Mouse (Mus musculus): ENCODE measurements around the gene Fam89a. TPM values are rescaled to one million over a fixed set of nuclear protein-coding genes. Genes with fewer than 3 reads are reported as not detected.

Fam89a gene
- total RNA-seq, 4 experiments from 2014 or later: 0.56 to 1.2 (median 0.73) TPM

DNA sequence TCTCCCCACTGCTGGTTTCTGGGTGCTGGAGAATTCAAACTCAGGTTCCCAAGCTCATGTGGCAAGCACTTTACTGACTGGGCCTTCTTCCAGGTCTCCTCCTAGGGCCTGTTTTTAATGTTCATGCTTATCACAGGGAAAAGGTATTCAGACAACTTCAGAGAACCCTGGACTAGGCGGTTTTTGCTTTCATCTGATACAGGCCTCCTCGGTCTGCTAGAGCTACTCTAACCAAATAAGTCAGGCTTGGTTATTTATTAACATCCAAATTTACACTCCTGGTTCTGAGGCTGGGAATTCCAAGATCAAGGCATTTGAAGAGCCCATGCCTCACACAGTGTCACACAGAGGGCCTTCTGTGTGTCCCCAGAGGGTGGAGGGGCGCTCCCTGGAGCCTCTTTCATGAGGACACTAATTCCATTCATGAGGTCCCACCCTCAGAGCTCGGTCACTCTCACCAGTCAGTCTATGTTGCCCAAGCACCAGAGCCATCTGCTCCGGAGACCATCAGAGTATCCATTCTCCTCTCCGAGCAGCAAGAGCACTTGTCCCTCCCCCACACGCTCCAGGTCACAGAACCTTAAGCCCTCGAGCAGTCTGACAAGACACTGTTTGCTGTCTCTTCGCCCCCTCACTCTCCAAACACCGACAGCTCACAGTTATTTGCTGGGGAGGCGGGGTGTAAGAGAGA is 2.6 kb upstream of the Fam89a start:
- peak; percentile 20 to 23 for DNase-seq (ENCODE audit: low spot score in 2 of 2)

DNA sequence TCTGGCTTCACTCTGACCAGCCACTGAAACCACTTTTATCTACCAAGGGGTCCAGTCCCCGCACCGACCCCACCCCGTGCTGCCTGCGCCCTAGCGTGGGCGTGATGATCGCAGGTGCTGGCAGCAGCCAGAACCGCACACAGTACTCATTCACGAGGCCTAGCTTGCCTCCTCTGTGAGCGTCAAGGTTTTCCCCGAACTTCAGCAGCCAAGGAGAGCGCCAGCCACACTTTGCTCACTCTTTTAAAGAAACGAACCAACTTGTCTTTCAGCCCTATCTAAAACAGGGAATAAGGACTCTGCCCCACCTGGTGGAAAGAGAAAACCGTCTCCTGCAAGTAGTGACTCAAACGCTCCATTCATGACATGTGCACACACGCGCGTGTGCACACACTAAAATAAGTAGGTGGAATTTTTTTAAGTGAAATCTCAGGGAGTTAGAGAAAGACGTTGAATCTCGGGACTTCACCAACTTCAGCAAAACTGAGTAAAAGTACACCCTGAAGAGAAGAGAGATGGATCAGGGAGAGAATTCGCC is 762 bp upstream of the Fam89a start:
- no peak for DNase-seq (ENCODE audit: low spot score in 2 of 2)

DNA sequence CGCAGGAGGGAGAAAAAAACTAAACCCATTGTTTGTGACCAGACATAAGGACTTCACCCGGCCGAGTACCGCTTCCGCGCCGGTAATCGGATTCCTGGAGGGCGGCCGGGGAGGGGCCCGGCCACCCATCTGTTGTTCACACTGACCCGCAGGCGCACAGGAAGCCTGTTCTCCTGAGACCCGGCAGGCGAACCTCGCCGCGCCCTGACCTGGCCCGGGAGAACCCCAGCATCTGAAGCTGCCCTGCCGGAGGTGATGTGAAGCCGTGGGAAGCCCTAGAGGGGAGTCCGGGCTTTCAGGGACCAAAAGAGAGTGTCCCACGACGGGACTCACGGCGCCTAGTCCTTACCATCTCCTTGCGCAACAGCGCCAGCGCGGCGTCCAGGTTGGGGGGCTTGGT is 441 bp downstream of the Fam89a start:
- no peak for DNase-seq (ENCODE audit: low spot score in 2 of 2)

- DNase-seq (ENCODE audit: low spot score in 2 of 2): no peak
Measured at GRCm38 (mm10) chr8:124746661-124747060, 5.0 kb downstream of the Fam89a start.

GRCm38 (mm10) chr8:124739268-124739667 is 12.4 kb downstream of the Fam89a start:
- DNase-seq (ENCODE audit: low spot score in 2 of 2): no peak

GRCm38 (mm10) chr8:124735371-124735911 is 16.2 kb downstream of the Fam89a start:
- DNase-seq (ENCODE audit: low spot score in 2 of 2): no peak

DNA sequence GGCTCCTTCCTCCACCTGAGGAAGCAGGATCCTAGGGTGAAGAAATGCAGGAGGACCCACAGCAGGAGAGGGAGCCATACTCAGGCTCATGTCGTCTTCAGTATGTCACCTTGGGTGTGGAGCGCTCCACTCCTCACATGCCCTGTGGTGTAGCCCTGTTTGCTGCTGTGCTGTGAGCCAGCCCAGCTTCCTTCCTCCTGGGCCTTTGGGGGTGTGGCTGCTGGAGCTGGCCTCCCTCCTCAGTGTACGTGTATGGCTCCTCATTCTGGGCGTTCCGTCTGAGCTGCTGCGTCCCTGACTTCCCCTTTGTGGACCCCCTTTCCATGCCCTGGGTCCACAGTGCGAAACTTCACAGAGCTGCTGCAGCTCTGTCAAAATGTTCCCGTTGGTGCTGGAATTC is 18.8 kb downstream of the Fam89a start:
- DNase-seq (ENCODE audit: low spot score in 2 of 2): no peak

GRCm38 (mm10) chr8:124724301-124724700 is 27.3 kb downstream of the Fam89a start:
- DNase-seq (ENCODE audit: low spot score in 2 of 2): no peak

- peak; percentile 93 to 95 for DNase-seq (ENCODE audit: low spot score in 2 of 2)
Measured at GRCm38 (mm10) chr8:124721862-124722515, 29.6 kb downstream of the Fam89a start, which contains the start of the genes Ttc13 and Arv1. Gene Ttc13 (minus strand): TSS chr8:124721983. Gene Arv1 (plus strand): TSS chr8:124722139.

DNA sequence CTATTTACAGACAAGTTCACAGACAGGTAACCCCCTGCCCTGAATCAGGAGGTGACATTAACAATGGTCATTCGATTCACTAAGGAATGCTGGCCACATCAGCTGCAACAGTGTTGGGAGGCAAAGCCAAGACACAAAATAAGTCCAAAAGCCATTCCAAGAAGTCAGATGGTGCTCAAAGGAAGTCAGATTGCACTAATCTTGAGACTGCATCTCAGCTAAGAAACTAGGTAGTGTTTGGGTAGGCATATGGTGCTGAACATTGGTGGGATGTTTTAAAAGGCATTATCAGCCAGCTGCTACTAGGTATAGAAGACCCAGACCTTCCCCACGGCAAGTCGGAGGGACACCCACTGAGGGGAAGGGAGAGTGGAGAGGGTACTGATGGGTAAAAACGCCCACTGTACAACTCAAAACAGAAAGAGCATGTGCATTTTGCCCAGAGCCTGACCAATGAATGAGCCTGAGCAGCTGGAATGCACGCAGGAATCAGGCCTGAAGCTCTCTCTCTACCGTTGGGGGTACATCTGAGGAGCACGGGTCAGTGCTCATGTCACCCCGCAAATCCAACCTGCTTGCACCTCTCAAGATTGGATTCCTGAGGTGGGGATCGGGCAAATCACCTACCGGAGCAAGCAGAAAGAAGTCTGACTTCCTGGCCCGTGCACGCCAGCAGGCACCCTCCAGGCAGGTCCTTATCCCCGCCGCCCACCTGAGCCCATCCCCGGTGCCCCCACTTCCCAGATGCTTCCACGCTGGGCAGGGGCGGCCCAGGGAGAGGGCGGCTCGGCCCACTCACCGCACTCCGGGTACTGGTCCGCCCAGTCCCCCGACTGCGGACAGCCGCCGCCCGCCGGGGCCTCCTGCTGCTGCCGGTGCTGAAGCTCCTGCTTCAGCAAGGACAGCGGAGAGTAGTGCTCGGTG is 30.4 kb downstream of the Fam89a start:
- DNase-seq (ENCODE audit: low spot score in 2 of 2): peak; percentile 14 to 16

GRCm38 (mm10) chr8:124720133-124720532 is 31.5 kb downstream of the Fam89a start:
- DNase-seq (ENCODE audit: low spot score in 2 of 2): no peak

- no peak for DNase-seq (ENCODE audit: low spot score in 2 of 2)
Measured at GRCm38 (mm10) chr8:124715736-124716135, 35.9 kb downstream of the Fam89a start.

DNA sequence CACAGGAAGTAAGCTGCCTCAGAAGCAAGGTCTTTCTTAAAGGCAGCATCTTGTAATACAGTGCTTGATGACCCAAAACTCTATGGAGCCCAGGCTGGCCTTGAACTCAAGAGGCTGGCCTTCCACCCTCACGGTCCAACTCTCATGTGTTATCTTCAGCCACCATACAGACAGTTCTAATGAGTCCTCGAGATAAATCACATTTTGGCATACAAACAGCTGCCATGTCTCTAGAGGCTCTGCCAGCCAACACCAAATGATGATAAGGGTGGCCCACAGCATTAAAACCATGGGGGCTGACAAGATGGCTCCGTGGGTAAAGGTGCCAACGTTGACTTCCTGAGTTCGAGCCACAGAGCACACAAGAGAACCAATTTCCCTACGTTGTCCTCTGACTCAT is 38.4 kb downstream of the Fam89a start:
- no peak for DNase-seq (ENCODE audit: low spot score in 2 of 2)

DNA sequence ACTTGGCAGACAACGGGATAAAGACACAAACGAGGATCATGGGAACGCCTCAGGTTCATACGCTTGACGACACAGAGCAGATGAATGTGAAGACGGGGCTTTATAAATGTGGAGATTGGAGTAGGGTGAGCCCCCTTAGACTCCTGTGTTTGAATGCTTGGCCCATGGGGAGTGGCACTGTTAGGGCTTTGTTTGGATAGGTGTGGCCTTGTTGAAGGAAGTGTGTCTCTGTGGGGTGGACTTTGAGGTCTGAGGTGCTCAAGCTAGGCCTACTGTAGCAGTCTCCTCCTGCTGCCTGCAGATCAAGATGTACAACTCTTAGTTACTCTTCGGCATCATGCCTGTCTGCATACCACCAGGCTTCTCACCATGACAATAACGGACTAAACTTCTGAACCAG is 45.8 kb downstream of the Fam89a start:
- no peak for DNase-seq (ENCODE audit: low spot score in 2 of 2)

GRCm38 (mm10) chr8:124704376-124704775 is 47.3 kb downstream of the Fam89a start:
- no peak for DNase-seq (ENCODE audit: low spot score in 2 of 2)

DNA sequence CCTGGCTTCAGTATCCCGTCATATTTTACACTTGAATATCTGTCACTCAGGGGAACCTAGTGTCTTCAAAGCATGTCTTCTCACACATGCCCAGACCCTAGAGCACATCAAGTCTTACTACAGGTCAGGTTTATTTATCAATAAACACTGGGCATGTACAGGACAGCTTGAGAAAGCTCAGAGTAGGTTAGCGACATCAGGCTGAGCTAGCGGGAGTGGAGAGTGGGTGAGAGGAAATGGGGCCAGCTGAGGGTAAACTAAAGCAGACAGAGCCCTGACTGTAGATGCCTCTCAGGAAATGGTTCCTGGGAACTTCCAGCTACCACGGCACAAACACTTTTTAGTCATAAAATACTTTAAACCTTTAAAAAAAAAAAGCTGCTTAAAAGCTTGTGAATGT is 48.1 kb downstream of the Fam89a start:
- DNase-seq (ENCODE audit: low spot score in 2 of 2): no peak

- DNase-seq (ENCODE audit: low spot score in 2 of 2): no peak
Measured at GRCm38 (mm10) chr8:124702183-124702582, 49.4 kb downstream of the Fam89a start.

DNA sequence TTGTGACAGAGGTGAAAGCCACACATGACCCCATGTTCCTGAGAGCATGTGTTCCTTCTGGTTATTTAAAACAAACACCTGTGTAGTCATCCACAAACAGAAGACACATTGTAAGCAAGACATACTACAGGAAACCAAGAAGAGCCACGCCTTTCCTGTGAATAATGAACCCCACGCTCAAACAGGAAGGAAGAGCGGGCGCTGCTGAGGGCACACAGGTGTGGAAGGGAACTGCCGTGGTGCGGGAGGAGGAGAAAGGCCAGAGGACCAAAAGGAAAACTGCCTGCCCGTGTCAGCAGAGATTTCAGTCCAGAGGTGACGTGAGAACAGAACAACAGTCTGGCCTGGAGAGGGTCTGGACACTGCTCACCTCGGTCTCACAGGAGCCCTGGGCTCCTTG is 50.6 kb downstream of the Fam89a start:
- DNase-seq (ENCODE audit: low spot score in 2 of 2): no peak

DNA sequence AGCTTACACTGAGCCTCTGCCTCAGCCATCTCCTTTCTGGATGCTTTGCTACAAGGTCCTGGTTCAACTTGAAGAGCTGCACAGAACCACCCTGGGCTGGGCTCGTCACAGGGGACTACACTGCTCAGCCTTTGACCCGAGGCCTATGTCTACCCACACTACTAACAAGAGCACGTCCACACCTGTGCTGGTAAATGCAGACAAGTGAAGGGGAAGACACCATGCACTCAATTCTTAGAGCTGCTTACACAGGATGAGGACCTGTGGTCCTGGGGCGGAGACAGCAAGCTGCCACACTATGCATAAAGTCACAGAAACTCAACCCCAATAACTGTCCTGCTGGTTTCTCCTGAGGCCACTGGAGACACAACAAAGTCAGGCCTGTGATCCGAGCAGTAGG is 51.4 kb downstream of the Fam89a start:
- no peak for DNase-seq (ENCODE audit: low spot score in 2 of 2)

DNA sequence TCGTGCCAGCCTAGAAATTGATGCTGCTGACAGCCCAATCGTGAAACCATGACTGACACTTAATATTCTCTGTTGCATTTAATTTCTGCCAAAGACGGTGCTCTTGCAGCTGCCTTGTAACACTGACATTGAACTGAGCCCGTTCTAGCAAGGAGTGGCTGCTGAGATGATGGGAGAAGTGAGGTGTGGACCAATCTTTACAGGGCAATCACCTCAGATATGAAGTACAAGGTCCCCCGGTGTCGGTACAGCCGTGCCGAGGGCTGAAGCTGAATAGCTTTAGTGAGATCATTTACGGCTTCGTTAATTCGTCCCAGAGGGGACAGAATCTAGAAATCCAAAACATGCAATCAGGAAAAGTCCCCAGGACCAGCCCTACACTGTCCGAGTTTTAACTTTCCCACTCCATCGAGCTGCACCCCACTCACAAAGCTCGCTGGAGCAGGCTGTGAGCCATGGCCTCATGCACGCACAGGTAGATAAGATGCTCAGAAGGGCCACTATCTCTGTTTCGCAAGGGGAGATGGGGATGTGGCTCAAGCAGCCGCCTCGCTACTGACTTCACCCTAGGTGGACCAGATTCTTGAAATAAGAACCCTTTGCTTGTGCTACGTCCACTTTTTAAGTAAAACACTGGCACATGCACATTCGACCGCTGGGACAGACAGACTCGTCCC is 56.1 kb downstream of the Fam89a start:
- no peak for DNase-seq (ENCODE audit: low spot score in 2 of 2)

DNA sequence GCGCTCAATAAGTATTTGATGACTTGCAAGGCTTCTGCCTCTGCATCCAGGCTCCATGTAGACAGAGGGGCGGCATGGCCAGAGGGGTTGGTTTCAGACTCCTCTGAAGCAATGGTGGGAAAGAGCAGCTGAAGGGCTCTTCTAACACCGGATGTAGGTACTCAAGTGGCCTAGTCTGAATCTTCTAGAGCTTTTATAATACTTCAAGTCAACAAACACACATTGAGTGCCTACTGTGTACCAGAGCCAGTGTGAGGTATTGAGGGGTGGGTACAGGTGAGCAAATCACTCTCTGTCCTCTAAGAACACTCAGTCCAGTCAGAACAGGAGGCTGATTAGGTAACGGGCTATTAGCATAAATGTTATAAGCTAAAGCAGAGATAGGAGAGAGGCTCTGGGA is 59.9 kb downstream of the Fam89a start:
- no peak for DNase-seq (ENCODE audit: low spot score in 2 of 2)

Measured in layer of hippocampus, adult 8-10 months (tissue).